Mouse (Mus musculus) embryonic facial prominence, embryonic 14.5 days (tissue): ENCODE measurements at regions not wholly inside any gene's neighbourhood (a gene's known extent, or its start where the extent isn't known, plus 50 kb on each side); places are given as distances from the start of the nearest gene placed in this dataset.

ENCODE experiments used
- ATAC-seq: fragments of 200-750 bp; cut with Nextera tagmentation; 2 replicates; pipeline ENCODE4 v1.8.0; 2017; ENCODE audit warnings: low read depth, moderate number of reproducible peaks, moderate TSS enrichment
- DNase-seq: peaks from one replicate; pipeline ENCODE4 v3.0.0-alpha.2; 2015; ENCODE audit warnings: low spot score
- H3K27ac ChIP-seq: fragments of 300-500 bp; sonication (generic); replicated peaks from 2 replicates; pipeline ENCODE4 v1.5.1; 2014; ENCODE audit warnings: low read depth, mild to moderate bottlenecking, low read length, moderate library complexity
- H3K27me3 ChIP-seq: fragments of 300-500 bp; sonication (generic); replicated peaks from 2 replicates; pipeline ENCODE4 v1.6.1; 2014; ENCODE audit warnings: low read length; ENCODE audit not compliant: control insufficient read depth, insufficient read depth
- H3K36me3 ChIP-seq: fragments of 300-500 bp; sonication (generic); 2 replicates; pipeline ENCODE4 v1.6.1; 2014; ENCODE audit warnings: low read length, mixed read lengths; ENCODE audit not compliant: control insufficient read depth, insufficient read depth
- H3K4me1 ChIP-seq: fragments of 300-500 bp; sonication (generic); 2 replicates; pipeline ENCODE4 v1.6.1; 2014; ENCODE audit warnings: antibody characterized with exemption, low read length; ENCODE audit not compliant: control insufficient read depth, insufficient read depth
- H3K4me2 ChIP-seq: fragments of 300-500 bp; sonication (generic); 2 replicates; pipeline ENCODE4 v1.6.1; 2014; ENCODE audit warnings: low read depth, mild to moderate bottlenecking, low read length, moderate library complexity, mixed read lengths
- H3K4me3 ChIP-seq: fragments of 300-500 bp; sonication (generic); 2 replicates; pipeline ENCODE4 v1.5.1; 2014; ENCODE audit warnings: low read depth, mild to moderate bottlenecking, low read length
- H3K9ac ChIP-seq: fragments of 300-500 bp; sonication (generic); 2 replicates; pipeline ENCODE4 v1.6.1; 2014; ENCODE audit warnings: low read depth, mild to moderate bottlenecking, low read length, moderate library complexity, mixed read lengths
- H3K9me3 ChIP-seq: fragments of 300-500 bp; sonication (generic); 2 replicates; pipeline ENCODE4 v1.6.1; 2016; ENCODE audit warnings: low read length; ENCODE audit not compliant: control insufficient read depth
- WGBS: fragments of 180-500 bp; shearing (Covaris S2); extraction: QIAGEN DNeasy Blood & Tissue Kit; methylation state at CpG from one replicate; pipeline ENCODE4 v1.1.7; 2014; 5-methylcytosine and 5-hydroxymethylcytosine counted together

DNA sequence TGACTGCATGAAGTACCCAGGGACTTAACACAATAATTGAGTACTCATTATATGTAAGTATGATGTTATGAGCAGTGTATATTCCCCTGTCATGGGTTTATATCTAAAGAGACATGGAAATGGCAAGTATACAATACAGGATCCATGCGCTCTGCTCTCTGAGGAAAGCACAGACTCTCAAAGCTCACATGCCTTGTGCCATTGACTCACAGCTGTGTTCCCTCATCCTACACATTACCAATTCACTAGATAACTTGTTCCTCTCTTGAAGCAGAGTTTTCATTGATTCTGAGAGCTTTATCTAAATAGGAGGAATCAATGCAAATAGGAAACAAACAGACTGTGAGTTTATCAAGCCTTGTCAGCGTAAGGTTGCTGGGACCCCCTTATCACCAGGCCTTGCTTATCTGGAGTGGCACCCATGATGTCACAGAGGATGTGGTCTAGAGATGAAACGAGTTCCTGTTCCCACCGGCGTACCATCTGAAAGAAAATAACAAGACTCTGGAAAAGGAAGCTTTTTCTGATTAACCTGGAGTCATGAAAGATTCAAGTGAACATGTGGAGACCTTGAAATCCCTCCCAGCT, 138.4 kb upstream of the Hapln1 start:
- no peaks in the 10 kb centered on the region for H3K36me3 ChIP-seq
- H3K9me3 ChIP-seq, result 0 out of 2 replicates have a peak, but pooled peaks cover 3% of the 10 kb centered on the region
- DNase-seq (no peak), ATAC-seq (no peak)
- H3K4me1 ChIP-seq, result no peaks in the 10 kb centered on the region
- WGBS, result 68% methylated on average over 5 of the region's 5 CpGs
- no peak overlapping the region for H3K27ac ChIP-seq
- no peak overlapping the region for H3K9ac ChIP-seq
- H3K27me3 ChIP-seq, result no peaks in the 10 kb centered on the region
- no peak overlapping the region for H3K4me2 ChIP-seq
- H3K4me3 ChIP-seq, result no peak overlapping the region

DNA sequence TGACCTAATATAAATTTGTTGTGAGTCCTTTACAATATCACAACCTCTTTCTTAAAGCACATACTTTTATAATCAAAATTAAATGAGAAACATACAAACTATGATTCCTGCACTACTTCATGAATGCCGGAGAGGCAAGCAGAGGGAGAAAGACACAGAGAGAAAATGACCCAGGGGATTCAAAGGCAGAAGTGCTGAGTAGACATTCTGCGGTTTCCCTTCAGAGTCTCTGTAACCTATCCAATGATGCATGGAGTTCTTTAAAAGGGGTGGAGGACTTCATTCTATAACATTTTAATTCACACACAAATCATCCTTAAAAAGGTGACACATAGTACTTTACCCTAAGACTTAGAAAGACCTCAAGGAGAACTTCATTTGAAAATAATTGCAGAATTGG, 129.1 kb upstream of the Hapln1 start:
- H3K4me1 ChIP-seq, result no peaks in the 10 kb centered on the region
- H3K4me2 ChIP-seq, result no peak overlapping the region
- no peaks in the 10 kb centered on the region for H3K27me3 ChIP-seq
- no peak overlapping the region for H3K27ac ChIP-seq
- H3K36me3 ChIP-seq, result no peaks in the 10 kb centered on the region
- H3K4me3 ChIP-seq, result no peak overlapping the region
- no peak for ATAC-seq
- WGBS, result 66% methylated on average over 2 of the region's 2 CpGs
- H3K9ac ChIP-seq, result no peak overlapping the region
- no peaks in the 10 kb centered on the region for H3K9me3 ChIP-seq
- no peak for DNase-seq

DNA sequence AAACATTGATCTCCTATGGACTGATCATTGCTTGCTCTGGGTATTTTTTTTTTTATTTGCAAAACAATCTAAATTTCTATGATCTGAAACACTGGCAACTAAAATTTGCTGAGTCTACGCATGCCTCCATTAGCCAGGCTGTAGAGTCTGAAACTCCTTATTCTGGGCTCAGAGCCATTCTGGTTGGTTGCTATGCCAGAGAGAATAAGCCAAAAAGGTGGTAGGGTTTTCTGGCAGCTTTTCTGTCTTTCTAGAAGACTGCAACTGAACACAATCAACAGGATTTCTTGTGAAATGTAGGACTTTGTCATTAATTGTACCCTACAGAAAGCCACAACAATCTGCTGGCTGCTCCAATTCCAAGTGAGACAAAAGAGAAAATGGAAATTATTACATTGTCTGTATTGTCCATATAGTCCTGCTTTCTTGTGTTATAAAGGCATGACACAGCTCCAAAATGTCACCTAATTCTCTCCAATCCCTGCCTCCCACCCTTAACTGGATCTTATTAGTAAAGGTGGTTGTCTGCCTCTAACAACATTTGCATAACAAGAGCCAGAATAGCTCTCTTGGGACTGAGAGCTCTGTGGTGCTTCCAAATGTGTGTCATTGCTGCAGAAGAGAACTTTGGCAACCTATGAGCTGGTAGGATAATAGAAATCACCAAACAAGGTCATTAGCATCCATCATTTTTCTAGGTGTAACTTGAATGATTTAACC, 126.7 kb upstream of the Hapln1 start:
- Histone ChIP-seq H3K36me3 (no peaks in the 10 kb centered on the region), H3K4me1 (no peaks in the 10 kb centered on the region), H3K9me3 (no peaks in the 10 kb centered on the region), H3K27ac (no peak overlapping the region), H3K4me2 (no peak overlapping the region), H3K9ac (no peak overlapping the region), H3K27me3 (no peaks in the 10 kb centered on the region), H3K4me3 (no peak overlapping the region)
- WGBS, result 71% methylated on average over 1 of the region's 1 CpGs
- ATAC-seq (no peak), DNase-seq (peak; percentile 22)

DNA sequence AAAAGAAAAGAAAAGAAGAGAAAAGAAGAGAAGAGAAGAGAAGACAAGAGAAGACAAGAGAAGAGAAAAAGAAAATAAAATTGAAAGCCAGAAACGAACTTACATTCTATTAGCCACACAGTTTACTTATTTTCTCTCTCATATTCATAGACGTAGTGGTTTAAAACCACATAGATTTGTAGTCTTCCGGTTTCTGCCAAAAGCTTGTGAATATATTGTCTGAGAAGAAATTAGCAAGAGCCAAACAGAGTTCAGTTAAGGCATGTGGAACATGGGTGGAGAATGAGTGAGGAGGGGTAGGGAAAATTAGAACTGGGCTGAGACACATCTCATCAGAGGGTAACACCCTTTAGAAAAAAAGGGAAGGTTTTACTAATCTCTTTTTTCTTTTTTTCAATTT, 120.8 kb upstream of the Hapln1 start:
- Histone ChIP-seq H3K4me2 (no peak overlapping the region), H3K4me1 (no peaks in the 10 kb centered on the region), H3K9ac (no peak overlapping the region), H3K4me3 (no peak overlapping the region), H3K27ac (no peak overlapping the region), H3K27me3 (no peaks in the 10 kb centered on the region), H3K36me3 (no peaks in the 10 kb centered on the region), H3K9me3 (no peaks in the 10 kb centered on the region)
- no peak for DNase-seq
- no peak for ATAC-seq
- 85% methylated on average over 3 of the region's 3 CpGs for WGBS

DNA sequence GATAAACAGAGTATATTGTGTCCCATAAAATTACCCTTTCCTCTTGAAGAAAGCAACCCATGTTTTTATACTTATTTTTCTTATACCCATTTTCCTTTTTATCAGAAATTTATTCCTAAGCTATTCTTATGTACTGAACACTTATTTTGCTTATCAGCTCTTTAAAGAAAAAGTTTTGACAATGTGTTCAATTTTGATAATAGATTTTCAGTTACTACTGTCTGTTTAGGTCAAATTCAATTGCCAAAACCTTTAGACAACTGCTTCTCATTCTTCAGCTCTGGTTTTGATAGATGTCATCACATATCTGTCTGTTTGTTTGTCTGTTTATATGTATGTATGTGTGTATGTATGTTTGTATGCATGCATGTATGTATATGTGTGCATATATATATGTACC, 117.8 kb upstream of the Hapln1 start:
- Histone ChIP-seq H3K4me3 (no peak overlapping the region), H3K27ac (no peak overlapping the region), H3K9ac (no peak overlapping the region), H3K27me3 (no peaks in the 10 kb centered on the region), H3K4me1 (no peaks in the 10 kb centered on the region), H3K36me3 (no peaks in the 10 kb centered on the region), H3K9me3 (no peaks in the 10 kb centered on the region), H3K4me2 (no peak overlapping the region)
- DNase-seq, result no peak
- no peak for ATAC-seq

DNA sequence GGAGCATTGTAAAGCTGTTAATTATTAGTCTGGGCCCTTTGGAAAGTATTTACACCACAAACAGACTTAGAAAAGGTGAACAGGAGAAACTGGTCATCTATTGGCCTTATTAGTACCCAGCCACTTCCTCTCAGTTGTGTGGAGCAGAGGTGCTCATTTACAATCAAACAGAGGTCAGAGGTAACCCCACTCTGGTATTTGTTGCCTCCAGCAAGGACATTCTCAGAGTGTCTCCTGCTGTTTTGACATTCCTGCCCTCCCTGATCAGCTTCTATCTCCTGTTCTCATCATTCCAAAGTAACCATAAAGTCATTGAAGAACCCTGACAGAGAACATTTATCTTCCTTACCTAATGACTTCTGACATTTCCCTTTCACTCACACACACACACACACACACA, 116.1 kb upstream of the Hapln1 start:
- H3K36me3 ChIP-seq, result no peaks in the 10 kb centered on the region
- H3K4me1 ChIP-seq, result no peaks in the 10 kb centered on the region
- DNase-seq (no peak), ATAC-seq (no peak)
- H3K27ac ChIP-seq, result no peak overlapping the region
- no peaks in the 10 kb centered on the region for H3K27me3 ChIP-seq
- no peak overlapping the region for H3K4me2 ChIP-seq
- H3K9me3 ChIP-seq, result no peaks in the 10 kb centered on the region
- H3K4me3 ChIP-seq, result no peak overlapping the region
- H3K9ac ChIP-seq, result no peak overlapping the region

DNA sequence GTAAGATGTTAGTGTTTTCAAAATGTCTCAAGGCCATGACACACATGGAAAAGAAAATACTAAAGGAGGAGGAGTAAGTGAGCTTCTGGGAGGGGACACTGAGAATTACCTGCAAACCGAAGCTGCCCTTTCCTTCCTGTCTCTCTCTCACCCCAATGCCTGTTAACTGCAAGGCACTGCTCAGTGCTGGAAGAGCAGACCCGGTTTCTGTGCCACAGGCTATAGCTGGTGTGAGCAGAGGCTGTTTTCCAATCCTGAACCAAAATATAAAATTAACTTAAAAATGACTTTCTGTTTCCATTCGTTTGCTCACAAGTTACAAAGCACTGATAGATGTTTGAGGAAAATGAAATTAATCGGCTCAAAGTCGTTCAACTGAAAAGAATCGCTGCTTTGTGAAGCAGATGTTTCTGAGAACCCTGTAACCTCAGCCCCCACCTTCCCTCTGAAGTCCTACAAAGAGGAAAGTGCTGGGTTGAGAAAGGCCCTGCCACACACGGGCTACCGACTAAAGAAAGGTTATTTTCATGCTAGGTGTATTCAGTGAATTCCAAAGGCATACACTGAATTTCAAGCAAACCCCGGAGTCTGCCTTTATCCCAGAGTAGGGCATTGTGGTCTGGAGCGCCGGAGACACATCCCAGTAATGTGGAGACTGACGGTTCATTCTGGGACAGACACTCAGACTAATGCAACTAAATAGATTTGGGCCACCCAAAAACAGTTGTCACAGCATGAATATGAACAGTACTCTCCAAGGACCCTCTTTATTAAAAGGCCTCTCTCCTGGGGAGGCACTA, 111.1 kb upstream of the Hapln1 start:
- ATAC-seq, result peak; percentile 70; the same call in 1 of the 2 replicates
- peak; percentile 37 for DNase-seq

DNA sequence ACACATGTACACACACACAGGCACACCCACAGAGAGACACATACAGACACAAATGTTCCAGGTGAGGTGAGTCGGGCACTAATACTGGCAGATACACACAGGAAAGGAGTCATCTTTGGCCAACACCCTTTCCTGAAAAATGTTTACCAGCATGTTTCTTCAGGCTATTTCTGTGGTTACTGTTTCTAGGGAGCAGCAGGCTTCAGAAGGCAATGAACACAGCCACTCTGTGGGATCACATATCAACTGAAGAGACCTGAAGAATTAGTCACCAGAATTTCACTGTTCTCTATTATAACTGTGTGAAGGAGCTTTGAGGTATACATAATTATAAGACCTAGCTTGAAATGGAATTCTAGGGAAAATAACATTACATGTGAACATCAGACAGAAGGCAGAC, 94.7 kb upstream of the Hapln1 start:
- Histone ChIP-seq H3K4me1 (no peaks in the 10 kb centered on the region), H3K36me3 (no peaks in the 10 kb centered on the region), H3K9me3 (no peaks in the 10 kb centered on the region), H3K4me3 (no peak overlapping the region), H3K27ac (no peak overlapping the region), H3K4me2 (no peak overlapping the region), H3K9ac (no peak overlapping the region), H3K27me3 (no peaks in the 10 kb centered on the region)
- DNase-seq, result no peak
- no peak for ATAC-seq
- WGBS, result 81% methylated on average over 1 of the region's 1 CpGs

More for the DNA sequence above, 111.1 kb upstream of the Hapln1 start:
- Histone ChIP-seq H3K27me3 (no peaks in the 10 kb centered on the region), H3K4me3 (no peak overlapping the region), H3K27ac (no peak overlapping the region), H3K36me3 (no peaks in the 10 kb centered on the region), H3K4me2 (no peak overlapping the region), H3K9ac (no peak overlapping the region), H3K4me1 (no peaks in the 10 kb centered on the region), H3K9me3 (no peaks in the 10 kb centered on the region)
- WGBS, result 37% methylated on average over 12 of the region's 12 CpGs
